Mouse (Mus musculus) embryonic facial prominence, embryonic 10.5 days (tissue): ENCODE measurements at regions not wholly inside any gene's neighbourhood (a gene's known extent, or its start where the extent isn't known, plus 50 kb on each side); places are given as distances from the start of the nearest gene placed in this dataset.
A peak's percentile ranks its signal among the peaks of the same experiment; 100 is the strongest.

Source experiments
- DNase-seq: peaks from one replicate; pipeline ENCODE4 v3.0.0-alpha.2; 2017; ENCODE audit warnings: low spot score
- H3K27ac ChIP-seq: fragments of 300-500 bp; sonication (generic); replicated peaks from 2 replicates; pipeline ENCODE4 v1.5.1; 2016; ENCODE audit warnings: mild to moderate bottlenecking
- H3K27me3 ChIP-seq: fragments of 300-500 bp; sonication (generic); replicated peaks from 2 replicates; pipeline ENCODE4 v1.6.1; 2016; ENCODE audit warnings: low read depth, mild to moderate bottlenecking; ENCODE audit not compliant: poor library complexity, severe bottlenecking
- H3K36me3 ChIP-seq: fragments of 300-500 bp; sonication (generic); replicated peaks from 2 replicates; pipeline ENCODE4 v1.6.1; 2016; ENCODE audit warnings: mild to moderate bottlenecking, moderate library complexity
- H3K4me1 ChIP-seq: fragments of 300-500 bp; sonication (generic); 2 replicates; pipeline ENCODE4 v1.6.1; 2016
- H3K4me3 ChIP-seq: fragments of 300-500 bp; sonication (generic); 2 replicates; pipeline ENCODE4 v1.5.1; 2016; ENCODE audit warnings: mild to moderate bottlenecking, moderate library complexity
- H3K9me3 ChIP-seq: fragments of 300-500 bp; sonication (generic); 2 replicates; pipeline ENCODE4 v1.6.1; 2016; ENCODE audit warnings: mild to moderate bottlenecking
- WGBS: fragments of 180-500 bp; shearing (Covaris S2); methylation state at CpG from one replicate; pipeline ENCODE4 v1.1.7; 2016; 5-methylcytosine and 5-hydroxymethylcytosine counted together

DNA sequence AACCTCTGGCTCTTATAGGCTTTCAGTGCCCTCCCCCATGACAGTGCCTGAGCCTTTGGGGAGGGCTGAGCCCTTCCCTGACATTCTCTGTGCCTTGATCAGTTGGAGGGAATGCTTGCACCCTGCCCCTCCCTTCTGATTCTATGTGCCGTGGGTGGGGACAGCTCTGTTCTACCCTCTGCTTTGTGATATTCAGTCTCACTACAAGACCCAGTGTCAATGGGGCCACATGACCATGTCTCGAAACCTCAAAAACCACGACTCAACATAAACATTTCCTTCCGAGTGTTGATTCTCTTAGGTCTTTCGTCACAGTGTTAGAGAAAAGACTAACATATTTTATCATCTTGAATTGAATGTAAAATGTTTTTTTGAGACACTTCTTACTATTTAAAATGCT lies 188.3 kb upstream of the Zfp507 start:
- H3K27ac ChIP-seq, result no peak overlapping the region
- H3K36me3 ChIP-seq, result no peaks in the 10 kb centered on the region
- no peak for DNase-seq
- H3K4me1 ChIP-seq, result peaks cover 22% of the 10 kb centered on the region
- H3K9me3 ChIP-seq, result no peaks in the 10 kb centered on the region
- no peaks in the 10 kb centered on the region for H3K27me3 ChIP-seq
- H3K4me3 ChIP-seq, result no peak overlapping the region
- 92% methylated on average over 5 of the region's 5 CpGs for WGBS

DNA sequence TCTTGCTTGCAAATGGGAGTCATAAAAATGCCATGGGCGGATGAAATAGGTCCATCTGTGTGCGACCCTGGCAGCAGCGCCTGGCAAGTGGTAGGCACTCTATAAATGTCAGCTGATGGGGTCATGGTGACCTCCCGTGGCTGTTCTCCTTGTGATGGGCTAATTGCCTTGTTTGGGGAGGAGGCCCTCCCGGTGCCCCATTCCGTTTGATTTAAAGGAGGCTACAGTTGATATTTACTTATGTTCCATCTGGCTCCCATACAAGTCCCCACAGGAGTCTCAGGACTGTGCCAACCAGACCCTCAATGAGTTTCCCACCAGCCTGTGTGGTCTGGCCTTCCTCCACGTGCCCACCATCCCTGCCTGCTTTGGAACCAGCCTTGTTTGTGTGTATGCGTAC lies 186.7 kb upstream of the Zfp507 start:
- WGBS, result 83% methylated on average over 8 of the region's 8 CpGs
- Histone ChIP-seq H3K9me3 (no peaks in the 10 kb centered on the region), H3K27ac (no peak overlapping the region), H3K36me3 (no peaks in the 10 kb centered on the region), H3K4me1 (peaks cover 22% of the 10 kb centered on the region), H3K27me3 (no peaks in the 10 kb centered on the region), H3K4me3 (no peak overlapping the region)
- no peak for DNase-seq

DNA sequence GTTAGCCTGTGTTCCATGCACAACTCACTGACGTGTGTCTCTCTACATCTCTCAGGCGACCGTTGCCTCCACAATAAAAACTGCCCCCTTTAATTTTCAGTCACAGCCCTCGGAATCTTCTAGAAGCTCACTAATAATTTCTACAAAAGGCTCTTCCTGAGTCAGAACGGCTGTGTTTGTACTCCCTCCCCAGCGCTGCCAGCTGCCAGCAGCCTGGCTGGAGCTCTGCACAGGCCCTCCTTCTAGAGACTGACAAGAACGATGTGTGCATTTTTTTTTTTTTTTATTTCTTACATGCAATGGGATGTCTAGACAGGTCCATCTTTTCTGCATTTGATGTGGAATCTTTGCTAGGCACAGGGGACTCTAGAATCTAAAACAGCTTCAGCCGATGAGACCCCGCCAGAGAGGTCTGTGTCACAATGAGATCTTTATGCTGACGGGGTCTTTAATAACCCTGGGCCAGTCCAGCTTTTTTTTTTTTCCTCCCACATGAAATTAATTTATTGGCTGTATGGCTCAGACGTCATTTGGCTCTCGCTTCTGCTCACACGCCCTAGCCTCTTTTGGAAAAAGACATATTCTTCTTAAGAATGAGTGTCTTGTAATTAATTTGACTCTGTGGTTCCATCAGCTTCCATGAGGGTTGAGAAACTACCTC lies 185.8 kb upstream of the Zfp507 start:
- H3K4me1 ChIP-seq, result peaks cover 18% of the 10 kb centered on the region
- H3K36me3 ChIP-seq, result no peaks in the 10 kb centered on the region
- WGBS, result 71% methylated on average over 13 of the region's 13 CpGs
- no peak for DNase-seq
- no peak overlapping the region for H3K4me3 ChIP-seq
- H3K27me3 ChIP-seq, result no peaks in the 10 kb centered on the region
- no peak overlapping the region for H3K27ac ChIP-seq
- H3K9me3 ChIP-seq, result no peaks in the 10 kb centered on the region

DNA sequence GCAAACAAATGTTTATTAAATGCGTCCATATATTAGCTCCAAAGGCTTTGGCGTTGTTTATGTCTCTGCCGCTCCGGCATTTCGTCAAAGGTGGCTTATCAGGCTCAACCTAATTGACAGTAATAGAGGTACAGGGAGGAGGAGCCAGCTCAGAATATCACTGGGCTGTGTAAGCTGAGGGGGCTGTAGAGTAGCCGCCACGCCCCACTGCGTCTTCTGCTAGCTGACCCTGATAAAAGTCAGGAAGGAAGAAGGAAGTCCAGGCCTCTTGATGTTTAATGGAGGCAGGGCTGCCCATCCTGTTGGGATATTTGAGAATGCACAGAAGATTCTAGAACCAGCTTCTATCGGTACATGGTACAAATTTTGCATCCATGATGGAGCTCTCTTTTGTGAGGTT lies 175.2 kb upstream of the Zfp507 start:
- Histone ChIP-seq H3K36me3 (no peaks in the 10 kb centered on the region), H3K9me3 (no peaks in the 10 kb centered on the region), H3K27ac (no peak overlapping the region), H3K4me3 (no peak overlapping the region), H3K27me3 (no peaks in the 10 kb centered on the region), H3K4me1 (no peaks in the 10 kb centered on the region)
- DNase-seq, result no peak
- WGBS, result 90% methylated on average over 9 of the region's 9 CpGs

DNA sequence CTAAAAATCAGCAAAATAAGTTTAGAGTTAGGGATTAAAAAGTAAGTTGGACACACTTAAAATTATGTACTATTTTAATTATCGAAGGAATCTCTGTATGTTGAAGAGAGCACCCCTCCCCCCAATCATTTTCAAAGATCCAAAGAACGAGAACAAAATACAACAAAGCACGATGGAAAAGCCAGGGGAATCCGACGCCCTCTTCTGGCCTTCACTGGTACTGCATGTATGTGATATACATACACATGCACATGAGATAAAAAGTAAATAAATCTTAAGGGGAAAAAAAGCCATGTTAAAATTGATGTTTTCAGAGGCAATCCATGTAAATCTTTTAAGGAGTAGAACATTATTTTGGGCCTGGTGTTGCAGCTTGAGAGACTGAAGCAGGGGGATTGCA lies 155.9 kb upstream of the Zfp507 start:
- WGBS, result 27% methylated on average over 5 of the region's 5 CpGs
- no peak overlapping the region for H3K27ac ChIP-seq
- no peak overlapping the region for H3K4me3 ChIP-seq
- H3K27me3 ChIP-seq, result no peaks in the 10 kb centered on the region
- H3K9me3 ChIP-seq, result no peaks in the 10 kb centered on the region
- DNase-seq, result no peak
- H3K36me3 ChIP-seq, result no peaks in the 10 kb centered on the region
- peaks cover 12% of the 10 kb centered on the region for H3K4me1 ChIP-seq

DNA sequence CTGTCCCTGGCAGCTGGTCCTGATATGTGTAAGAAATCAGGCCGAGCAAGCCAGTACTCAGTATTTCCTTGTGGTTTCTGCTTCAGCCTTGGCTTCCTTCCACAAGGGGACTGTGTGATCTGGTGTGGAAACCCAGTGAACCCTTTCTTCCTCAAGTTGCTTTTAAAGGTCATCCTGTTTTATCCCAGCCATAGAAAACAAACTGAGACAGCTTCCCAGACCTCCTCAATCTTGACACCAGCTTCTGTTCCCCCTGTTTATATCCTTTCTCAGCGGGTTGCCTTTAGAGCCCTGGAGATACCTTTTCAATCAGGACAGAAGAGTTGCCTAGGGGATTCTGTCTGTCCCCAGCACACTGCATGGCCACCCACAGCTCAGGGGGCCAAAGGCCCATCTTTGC lies 155.2 kb upstream of the Zfp507 start:
- 18% methylated on average over 2 of the region's 2 CpGs for WGBS
- DNase-seq, result no peak
- H3K4me1 ChIP-seq, result peaks cover 12% of the 10 kb centered on the region
- H3K27ac ChIP-seq, result no peak overlapping the region
- no peaks in the 10 kb centered on the region for H3K27me3 ChIP-seq
- no peaks in the 10 kb centered on the region for H3K9me3 ChIP-seq
- H3K36me3 ChIP-seq, result no peaks in the 10 kb centered on the region
- no peak overlapping the region for H3K4me3 ChIP-seq

DNA sequence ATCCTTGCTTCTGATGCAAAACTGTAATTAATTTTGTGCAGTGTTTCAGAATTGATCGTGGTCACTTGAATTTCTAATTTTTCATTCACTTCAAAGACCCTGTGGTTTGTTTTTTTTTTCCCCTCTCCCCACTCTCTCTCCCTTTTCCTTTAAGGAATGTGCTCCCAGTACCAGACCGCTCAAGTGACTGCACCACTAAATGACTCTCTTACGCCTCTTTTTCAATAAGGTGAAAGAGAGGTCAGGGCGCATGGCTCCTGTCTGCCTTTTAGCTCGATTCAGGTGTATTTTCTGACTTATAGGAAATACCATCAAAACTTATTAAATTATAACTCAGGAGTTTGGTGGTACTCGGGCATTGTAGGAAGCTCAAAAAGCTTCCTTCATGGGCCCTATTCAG lies 146.0 kb upstream of the Zfp507 start:
- Histone ChIP-seq H3K4me1 (peaks cover 18% of the 10 kb centered on the region), H3K36me3 (no peaks in the 10 kb centered on the region), H3K27ac (0 out of 2 replicates have a peak overlapping the region, but pooled peaks have one; percentile 62), H3K27me3 (no peaks in the 10 kb centered on the region), H3K9me3 (no peaks in the 10 kb centered on the region), H3K4me3 (peak overlapping the region; percentile 43)
- 11% methylated on average over 6 of the region's 6 CpGs for WGBS
- no peak for DNase-seq

DNA sequence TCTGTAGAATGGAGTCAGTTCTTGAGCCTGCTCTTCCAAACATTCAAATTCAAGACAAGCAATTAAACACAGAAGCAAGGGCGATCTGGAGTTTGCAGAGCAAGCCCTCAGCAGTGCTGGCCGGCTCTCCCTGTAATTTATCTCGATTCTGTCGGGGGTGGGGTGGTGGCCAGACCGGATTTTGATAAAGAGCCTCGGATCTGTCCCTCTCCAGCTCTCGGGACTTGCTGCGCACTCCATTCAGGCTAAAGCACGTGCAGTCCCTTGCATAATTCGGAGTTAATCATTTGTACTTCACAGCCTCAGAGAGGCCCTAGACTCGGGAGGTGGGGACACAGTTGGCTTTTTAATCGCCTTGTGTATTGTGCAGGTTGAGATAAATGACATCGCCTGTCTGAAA lies 145.6 kb upstream of the Zfp507 start:
- Histone ChIP-seq H3K9me3 (no peaks in the 10 kb centered on the region), H3K27me3 (no peaks in the 10 kb centered on the region), H3K36me3 (no peaks in the 10 kb centered on the region), H3K4me1 (peaks cover 18% of the 10 kb centered on the region), H3K27ac (peak overlapping the region; percentile 62), H3K4me3 (peak overlapping the region; percentile 43)
- DNase-seq, result peak; percentile 42
- 3% methylated on average over 13 of the region's 13 CpGs for WGBS

DNA sequence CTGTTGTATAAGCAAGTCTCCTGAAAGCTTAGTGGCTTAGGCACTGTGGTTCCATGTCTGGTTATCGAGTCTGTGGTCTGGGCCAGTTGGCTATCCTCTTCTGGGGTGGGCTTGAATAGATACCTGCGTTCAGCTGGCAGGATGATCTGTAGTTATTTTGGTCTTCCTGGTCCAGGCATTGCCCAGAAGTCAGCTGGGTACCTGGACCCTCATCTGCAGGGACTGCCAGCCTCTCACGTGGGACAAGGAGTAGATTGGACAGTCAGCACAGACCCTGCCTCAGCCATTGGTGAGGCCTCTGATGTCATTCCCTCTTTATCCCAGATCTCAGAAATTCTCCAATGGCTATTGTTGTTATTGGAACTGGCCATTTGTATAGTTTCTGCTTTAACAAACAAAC lies 138.3 kb upstream of the Zfp507 start:
- no peak for DNase-seq
- Histone ChIP-seq H3K27me3 (no peaks in the 10 kb centered on the region), H3K4me3 (no peak overlapping the region), H3K27ac (no peak overlapping the region), H3K36me3 (no peaks in the 10 kb centered on the region), H3K4me1 (peaks cover 5% of the 10 kb centered on the region; the same call in 1 of the 2 replicates), H3K9me3 (no peaks in the 10 kb centered on the region)
- 81% methylated on average over 3 of the region's 3 CpGs for WGBS

DNA sequence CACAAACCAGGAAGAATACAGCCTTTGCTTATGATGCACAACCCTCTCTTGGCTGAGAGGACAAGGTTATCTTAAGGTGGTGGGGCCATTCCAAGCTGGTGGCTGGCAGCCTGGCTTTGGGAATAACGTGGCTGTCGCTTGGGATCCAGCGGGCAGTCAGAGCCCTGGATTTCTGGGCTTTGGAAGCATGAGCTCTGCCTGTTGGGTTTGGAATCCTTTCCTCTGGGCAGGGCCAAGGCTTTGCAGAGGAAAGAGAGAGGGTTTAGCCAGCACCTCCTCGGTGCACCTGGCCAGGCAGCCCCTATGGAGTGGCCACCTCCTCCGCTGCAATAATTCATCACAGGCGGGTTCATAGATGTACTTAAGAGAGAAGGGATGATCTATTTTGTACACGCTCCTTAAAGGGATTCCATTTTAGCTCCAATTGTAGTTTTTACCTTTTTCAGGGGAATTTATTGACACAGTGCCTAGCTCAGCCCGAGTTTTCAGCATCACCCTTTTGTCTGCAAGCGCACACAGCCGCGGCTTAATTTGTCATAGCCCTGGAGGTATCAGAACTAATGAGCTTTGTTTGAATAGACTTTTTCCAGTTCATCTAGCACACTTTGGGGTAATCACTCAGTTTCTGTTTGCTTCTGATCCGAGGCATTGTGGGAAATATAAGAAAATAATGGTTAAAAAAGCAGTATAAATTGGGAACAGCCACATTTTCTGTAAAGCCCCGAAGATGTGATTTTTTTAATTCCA lies 135.5 kb upstream of the Zfp507 start:
- H3K36me3 ChIP-seq, result no peaks in the 10 kb centered on the region
- 66% methylated on average over 13 of the region's 13 CpGs for WGBS
- H3K27me3 ChIP-seq, result no peaks in the 10 kb centered on the region
- H3K27ac ChIP-seq, result no peak overlapping the region
- no peak for DNase-seq
- no peaks in the 10 kb centered on the region for H3K9me3 ChIP-seq
- no peak overlapping the region for H3K4me3 ChIP-seq
- peaks cover 5% of the 10 kb centered on the region; the same call in 1 of the 2 replicates for H3K4me1 ChIP-seq

DNA sequence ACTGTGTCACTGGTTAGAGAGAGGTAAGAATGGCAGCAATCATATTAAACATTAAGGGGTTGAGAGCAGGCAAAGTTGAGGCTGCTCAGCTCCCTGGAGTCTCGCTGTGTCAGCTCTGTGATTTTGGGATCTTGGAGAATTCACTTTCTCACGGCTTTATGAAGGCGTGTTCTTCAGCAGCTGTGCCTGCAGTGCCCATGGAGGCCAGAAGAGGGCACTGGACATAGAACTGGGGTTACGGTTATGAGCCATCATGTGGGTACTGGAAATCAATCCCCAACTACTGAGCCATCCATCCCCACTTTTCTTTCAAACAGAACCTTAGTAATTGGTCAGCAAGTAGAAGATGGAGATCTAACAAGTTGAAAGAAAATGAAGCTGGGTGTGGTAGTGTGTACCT lies 123.9 kb upstream of the Zfp507 start:
- no peak overlapping the region for H3K4me3 ChIP-seq
- 89% methylated on average over 4 of the region's 4 CpGs for WGBS

DNA sequence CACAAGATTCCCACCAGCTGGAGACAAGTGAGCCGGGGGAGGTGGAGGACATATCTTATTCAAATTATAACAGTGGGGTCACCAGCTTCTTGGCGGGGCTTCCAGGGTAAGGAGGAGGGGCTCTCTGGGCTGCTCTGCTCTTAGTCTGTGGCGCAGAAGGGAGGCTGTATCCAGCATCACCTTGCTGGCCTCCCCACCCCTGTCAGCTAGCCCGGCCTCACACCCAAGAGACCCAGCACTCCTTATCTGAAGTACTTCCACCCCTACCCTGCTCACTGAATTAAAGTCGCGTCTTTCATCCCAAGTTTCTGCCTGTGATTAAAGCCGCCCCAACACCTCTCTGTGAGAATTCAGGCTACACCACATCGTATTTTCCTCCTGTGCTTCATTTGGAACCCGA lies 119.8 kb upstream of the Zfp507 start:
- Histone ChIP-seq H3K4me3 (peak overlapping the region; percentile 18; the same call in 1 of the 2 replicates), H3K36me3 (no peaks in the 10 kb centered on the region), H3K27me3 (peaks cover 33% of the 10 kb centered on the region), H3K27ac (no peak overlapping the region), H3K9me3 (peaks cover 10% of the 10 kb centered on the region; the same call in 1 of the 2 replicates), H3K4me1 (peaks cover 24% of the 10 kb centered on the region)
- 33% methylated on average over 9 of the region's 9 CpGs for WGBS
- DNase-seq, result no peak

More for the DNA sequence above, 123.9 kb upstream of the Zfp507 start:
- Histone ChIP-seq H3K27ac (no peak overlapping the region), H3K27me3 (peaks cover 23% of the 10 kb centered on the region), H3K36me3 (no peaks in the 10 kb centered on the region), H3K4me1 (peaks cover 11% of the 10 kb centered on the region), H3K9me3 (peaks cover 10% of the 10 kb centered on the region; the same call in 1 of the 2 replicates)
- no peak for DNase-seq

DNA sequence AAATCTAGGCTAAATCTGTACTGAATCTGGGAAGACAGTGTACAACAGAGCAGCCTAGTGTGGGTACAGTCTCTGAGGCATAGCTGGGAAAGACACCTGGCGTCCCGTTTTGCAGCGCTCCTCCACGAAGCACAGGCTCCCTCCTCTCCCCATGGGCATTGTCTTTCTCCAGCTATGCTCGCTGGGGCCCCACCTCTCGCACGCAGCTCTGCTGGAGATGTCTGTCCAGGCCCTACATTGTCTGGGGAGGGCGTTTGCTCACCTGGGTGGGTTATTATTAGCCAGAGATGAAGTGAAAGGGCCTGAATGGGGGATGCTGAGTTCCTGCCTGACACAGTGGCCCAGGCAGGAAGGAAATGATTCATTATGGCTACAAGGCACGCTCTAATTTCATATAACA lies 118.1 kb upstream of the Zfp507 start:
- no peak overlapping the region for H3K27ac ChIP-seq
- H3K4me1 ChIP-seq, result peaks cover 24% of the 10 kb centered on the region
- peaks cover 33% of the 10 kb centered on the region for H3K27me3 ChIP-seq
- H3K36me3 ChIP-seq, result no peaks in the 10 kb centered on the region
- DNase-seq, result no peak
- WGBS, result 33% methylated on average over 9 of the region's 9 CpGs
- peaks cover 7% of the 10 kb centered on the region; the same call in 1 of the 2 replicates for H3K9me3 ChIP-seq
- no peak overlapping the region for H3K4me3 ChIP-seq
